15 mouse cellular contexts compared by ENCODE assay signal in the genomic region with DNA sequence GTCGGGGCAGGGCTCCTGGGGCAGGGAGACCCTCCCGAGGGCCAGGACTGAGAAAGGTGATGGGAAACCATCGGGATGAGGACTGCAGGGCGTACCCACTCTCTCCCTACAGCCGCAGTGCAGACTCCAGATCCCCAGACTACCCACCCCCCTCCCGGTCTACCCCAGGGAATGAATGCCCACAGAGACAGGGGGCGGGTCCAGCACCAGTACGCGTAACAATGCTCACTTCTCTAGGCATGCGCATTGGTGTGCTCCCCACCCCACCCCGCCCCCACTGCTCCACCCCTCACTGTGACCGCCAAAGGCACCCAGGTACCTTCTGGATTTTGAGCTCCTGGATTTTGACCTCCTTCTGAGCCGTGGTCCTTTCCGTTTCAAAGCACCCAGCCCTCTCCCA. TPM values are rescaled to one million over a fixed set of nuclear protein-coding genes. Genes with fewer than 3 reads are reported as not detected.
A peak's percentile ranks its signal among the peaks of the same experiment; 100 is the strongest.
DNase-seq lines count a peak whose midpoint lies in the region; ATAC-seq and TF ChIP-seq lines count a peak whose summit lies in the region.
"Had no signal": no experiment of that assay in that cellular context is flagged by ENCODE, and none has a peak within 500 bp of the region (broad histone marks: within the 10 kb centered on the region; RNA-seq: fewer than 3 reads in every experiment).

No protein-coding gene starts in this region.

- WGBS in forebrain, embryonic 12.5 days, result 30% methylated on average over 13 of the region's 14 CpGs
- WGBS in hindbrain, embryonic 15.5 days, result 43% methylated on average over 14 of the region's 14 CpGs
- whole genome bisulfite sequencing in neural tube, embryonic 12.5 days, result 54% methylated on average over 14 of the region's 14 CpGs
- WGBS in stomach, postnatal 0 days, result 69% methylated on average over 13 of the region's 14 CpGs

- peak; percentile 84 for DNase-seq in R1 (ENCODE audit: low read depth, low spot score)
- DNase-seq in stomach, postnatal 0 days (ENCODE audit: low spot score), result no peak
- no peak for DNase-seq in spleen, adult 12 weeks (ENCODE audit: low spot score)
- DNase-seq: heart, postnatal 4 days; kidney, adult 9 months; lung, embryonic 14.5 days; right cerebral cortex, adult 18-20 months; thymus, postnatal 25 days had no signal

- no peak for TF ChIP-seq CTCF in stomach, postnatal 0 days (IDR thresholded peaks at IDR 0.05; ENCODE audit: low read depth)

- no peak for TF ChIP-seq EP300 in stomach, postnatal 0 days (optimal IDR thresholded peaks at IDR 0.05)

- no peaks in the 10 kb centered on the region for H3K27me3 ChIP-seq in forebrain, embryonic 12.5 days
- no peaks in the 10 kb centered on the region for H3K27me3 ChIP-seq in hindbrain, embryonic 15.5 days
- H3K27me3 ChIP-seq in neural tube, embryonic 12.5 days (replicated peaks), result no peaks in the 10 kb centered on the region; the same call in 1 of the 2 replicates
- no peaks in the 10 kb centered on the region for H3K27me3 ChIP-seq in stomach, postnatal 0 days (ENCODE audit: control insufficient read depth, insufficient read depth, low read length)
- H3K27me3 ChIP-seq: limb, embryonic 15.5 days had no signal

- H3K27ac ChIP-seq in forebrain, embryonic 12.5 days, result 0 out of 2 replicates have a peak overlapping the region, but pooled peaks have one; percentile 27
- H3K27ac ChIP-seq in hindbrain, embryonic 15.5 days (replicated peaks), result no peak overlapping the region
- no peak overlapping the region for H3K27ac ChIP-seq in neural tube, embryonic 12.5 days
- no peak overlapping the region for H3K27ac ChIP-seq in stomach, postnatal 0 days (replicated peaks)
- H3K27ac ChIP-seq: heart, embryonic 10.5 days; limb, embryonic 15.5 days had no signal

- no peaks in the 10 kb centered on the region for H3K9me3 ChIP-seq in forebrain, embryonic 12.5 days
- H3K9me3 ChIP-seq in hindbrain, embryonic 15.5 days, result no peaks in the 10 kb centered on the region
- H3K9me3 ChIP-seq in neural tube, embryonic 12.5 days, result no peaks in the 10 kb centered on the region
- no peaks in the 10 kb centered on the region for H3K9me3 ChIP-seq in stomach, postnatal 0 days (ENCODE audit: control insufficient read depth, low read length)
- H3K9me3 ChIP-seq: heart, embryonic 10.5 days; limb, embryonic 15.5 days had no signal

- H3K9ac ChIP-seq in forebrain, embryonic 12.5 days, result 0 out of 2 replicates have a peak overlapping the region, but pooled peaks have one; percentile 22
- H3K9ac ChIP-seq in hindbrain, embryonic 15.5 days, result 0 out of 2 replicates have a peak overlapping the region, but pooled peaks have one; percentile 10
- H3K9ac ChIP-seq in neural tube, embryonic 12.5 days, result no peak overlapping the region
- H3K9ac ChIP-seq in stomach, postnatal 0 days (ENCODE audit: low read length), result no peak overlapping the region
- H3K9ac ChIP-seq: limb, embryonic 15.5 days; lung, embryonic 14.5 days had no signal

- peaks cover 58% of the 10 kb centered on the region for H3K36me3 ChIP-seq in forebrain, embryonic 12.5 days (replicated peaks)
- no peaks in the 10 kb centered on the region for H3K36me3 ChIP-seq in hindbrain, embryonic 15.5 days
- H3K36me3 ChIP-seq in neural tube, embryonic 12.5 days, result peaks cover 50% of the 10 kb centered on the region
- no peaks in the 10 kb centered on the region for H3K36me3 ChIP-seq in stomach, postnatal 0 days (ENCODE audit: control insufficient read depth, insufficient read depth, low read length)

- H3K4me1 ChIP-seq in forebrain, embryonic 12.5 days, result peaks cover 39% of the 10 kb centered on the region
- peaks cover 25% of the 10 kb centered on the region for H3K4me1 ChIP-seq in hindbrain, embryonic 15.5 days (replicated peaks)
- peaks cover 25% of the 10 kb centered on the region for H3K4me1 ChIP-seq in neural tube, embryonic 12.5 days
- H3K4me1 ChIP-seq in stomach, postnatal 0 days (replicated peaks; ENCODE audit: control insufficient read depth, insufficient read depth), result 0 out of 2 replicates have a peak, but pooled peaks cover 3% of the 10 kb centered on the region

- ATAC-seq in forebrain, embryonic 12.5 days (ENCODE audit: low FRiP score), result peak; percentile 17; the same call in 1 of the 2 replicates
- ATAC-seq in hindbrain, embryonic 15.5 days (ENCODE audit: low FRiP score, low read depth), result peak; percentile 36; the same call in 1 of the 2 replicates
- ATAC-seq in neural tube, embryonic 12.5 days (ENCODE audit: low FRiP score, low read depth), result no peak
- ATAC-seq in stomach, postnatal 0 days (ENCODE audit: low FRiP score, low TSS enrichment), result no peak
- ATAC-seq in cerebellum, adult (ENCODE audit: insufficient number of reproducible peaks, low FRiP score, low TSS enrichment), result no peak
- ATAC-seq: activated CD4-positive, CD25-positive, alpha-beta regulatory T cell, adult 4 months had no signal

- H3K4me3 ChIP-seq in forebrain, embryonic 12.5 days (replicated peaks), result no peak overlapping the region; the same call in 1 of the 2 replicates
- H3K4me3 ChIP-seq in hindbrain, embryonic 15.5 days, result peak overlapping the region; percentile 18; the same call in 1 of the 2 replicates
- no peak overlapping the region for H3K4me3 ChIP-seq in neural tube, embryonic 12.5 days
- H3K4me3 ChIP-seq in stomach, postnatal 0 days (ENCODE audit: low read depth, low read length), result no peak overlapping the region
- H3K4me3 ChIP-seq: heart, embryonic 10.5 days; limb, embryonic 15.5 days had no signal

- peak overlapping the region; percentile 24 for H3K4me2 ChIP-seq in forebrain, embryonic 12.5 days
- peak overlapping the region; percentile 48 for H3K4me2 ChIP-seq in hindbrain, embryonic 15.5 days
- peak overlapping the region; percentile 40 for H3K4me2 ChIP-seq in neural tube, embryonic 12.5 days (replicated peaks)
- no peak overlapping the region for H3K4me2 ChIP-seq in stomach, postnatal 0 days (replicated peaks; ENCODE audit: low read depth)
- H3K4me2 ChIP-seq: limb, embryonic 15.5 days; lung, embryonic 14.5 days had no signal

RNA-seq across cellular contexts. Expression of gene 2610318N02Rik, which starts 3.4 kb away (rescaled TPM):
- polyA plus RNA-seq in forebrain, embryonic 12.5 days (2016; fragmentation: Nextera tagmentation; extraction: Ambion mirVana), result 79.2 and 79.9 TPM in 2 replicates
- polyA plus RNA-seq in hindbrain, embryonic 15.5 days (2015; fragmentation: Nextera tagmentation; extraction: Ambion mirVana), result 12.4 and 18.7 TPM in 2 replicates
- 66.0 and 66.3 TPM in 2 replicates for polyA plus RNA-seq in neural tube, embryonic 12.5 days (2016; fragmentation: Nextera tagmentation; extraction: Ambion mirVana)
- 3.5 and 4.4 TPM in 2 replicates for polyA plus RNA-seq in stomach, postnatal 0 days (2015; fragmentation: Nextera tagmentation; extraction: Ambion mirVana)

RNA-seq across cellular contexts. Expression of gene Ppil2, which starts 10.5 kb away (rescaled TPM):
- 149 and 160 TPM in 2 replicates for polyA plus RNA-seq in forebrain, embryonic 12.5 days (2016; fragmentation: Nextera tagmentation; extraction: Ambion mirVana)
- 142 and 148 TPM in 2 replicates for polyA plus RNA-seq in hindbrain, embryonic 15.5 days (2015; fragmentation: Nextera tagmentation; extraction: Ambion mirVana)
- 159 and 161 TPM in 2 replicates for polyA plus RNA-seq in neural tube, embryonic 12.5 days (2016; fragmentation: Nextera tagmentation; extraction: Ambion mirVana)
- 61.5 and 72.4 TPM in 2 replicates for polyA plus RNA-seq in stomach, postnatal 0 days (2015; fragmentation: Nextera tagmentation; extraction: Ambion mirVana)

RNA-seq across cellular contexts. Expression of gene Sdf2l1, which starts 10.6 kb away (rescaled TPM):
- 63.8 and 66.3 TPM in 2 replicates for polyA plus RNA-seq in forebrain, embryonic 12.5 days (2016; fragmentation: Nextera tagmentation; extraction: Ambion mirVana)
- polyA plus RNA-seq in hindbrain, embryonic 15.5 days (2015; fragmentation: Nextera tagmentation; extraction: Ambion mirVana), result 37.4 and 38.3 TPM in 2 replicates
- polyA plus RNA-seq in neural tube, embryonic 12.5 days (2016; fragmentation: Nextera tagmentation; extraction: Ambion mirVana), result 61.5 and 79.9 TPM in 2 replicates
- 170 and 176 TPM in 2 replicates for polyA plus RNA-seq in stomach, postnatal 0 days (2015; fragmentation: Nextera tagmentation; extraction: Ambion mirVana)

RNA-seq across cellular contexts. Expression of gene Ydjc, which starts 22.9 kb away (rescaled TPM):
- 8.0 and 9.6 TPM in 2 replicates for polyA plus RNA-seq in forebrain, embryonic 12.5 days (2016; fragmentation: Nextera tagmentation; extraction: Ambion mirVana)
- 44.3 and 48.1 TPM in 2 replicates for polyA plus RNA-seq in hindbrain, embryonic 15.5 days (2015; fragmentation: Nextera tagmentation; extraction: Ambion mirVana)
- 21.4 and 23.0 TPM in 2 replicates for polyA plus RNA-seq in neural tube, embryonic 12.5 days (2016; fragmentation: Nextera tagmentation; extraction: Ambion mirVana)
- polyA plus RNA-seq in stomach, postnatal 0 days (2015; fragmentation: Nextera tagmentation; extraction: Ambion mirVana), result 19.8 and 21.3 TPM in 2 replicates

RNA-seq across cellular contexts. Expression of gene Ccdc116, which starts 25.5 kb away (rescaled TPM):
- 0.63 and 0.65 TPM in 2 replicates for polyA plus RNA-seq in forebrain, embryonic 12.5 days (2016; fragmentation: Nextera tagmentation; extraction: Ambion mirVana)
- polyA plus RNA-seq in hindbrain, embryonic 15.5 days (2015; fragmentation: Nextera tagmentation; extraction: Ambion mirVana), result 3.4 and 4.1 TPM in 2 replicates
- 1.4 and 1.5 TPM in 2 replicates for polyA plus RNA-seq in neural tube, embryonic 12.5 days (2016; fragmentation: Nextera tagmentation; extraction: Ambion mirVana)
- 1.8 and 2.1 TPM in 2 replicates for polyA plus RNA-seq in stomach, postnatal 0 days (2015; fragmentation: Nextera tagmentation; extraction: Ambion mirVana)

Comparison
In these comparisons a context has a peak if more than half of its experiments do, and no peak if none do; other contexts are left out.
1. ATAC-seq: peak in forebrain, embryonic 12.5 days (single experiment) and hindbrain, embryonic 15.5 days (single experiment); none in neural tube, embryonic 12.5 days (single experiment), stomach, postnatal 0 days (single experiment) and cerebellum, adult (single experiment).
2. H3K9ac ChIP-seq: peak in forebrain, embryonic 12.5 days (single experiment) and hindbrain, embryonic 15.5 days (single experiment); none in neural tube, embryonic 12.5 days (single experiment) and stomach, postnatal 0 days (single experiment).